Mouse (Mus musculus) 3134 (cell line): Measurements from ENCODE around the gene Gypa.

Experiments used
- DNase-seq: peaks from one replicate; pipeline ENCODE4 v3.0.0-alpha.2; 2011; ENCODE audit warnings: low spot score; ENCODE audit not compliant: insufficient read length; ENCODE audit errors: extremely low read depth

Gypa gene

DNA sequence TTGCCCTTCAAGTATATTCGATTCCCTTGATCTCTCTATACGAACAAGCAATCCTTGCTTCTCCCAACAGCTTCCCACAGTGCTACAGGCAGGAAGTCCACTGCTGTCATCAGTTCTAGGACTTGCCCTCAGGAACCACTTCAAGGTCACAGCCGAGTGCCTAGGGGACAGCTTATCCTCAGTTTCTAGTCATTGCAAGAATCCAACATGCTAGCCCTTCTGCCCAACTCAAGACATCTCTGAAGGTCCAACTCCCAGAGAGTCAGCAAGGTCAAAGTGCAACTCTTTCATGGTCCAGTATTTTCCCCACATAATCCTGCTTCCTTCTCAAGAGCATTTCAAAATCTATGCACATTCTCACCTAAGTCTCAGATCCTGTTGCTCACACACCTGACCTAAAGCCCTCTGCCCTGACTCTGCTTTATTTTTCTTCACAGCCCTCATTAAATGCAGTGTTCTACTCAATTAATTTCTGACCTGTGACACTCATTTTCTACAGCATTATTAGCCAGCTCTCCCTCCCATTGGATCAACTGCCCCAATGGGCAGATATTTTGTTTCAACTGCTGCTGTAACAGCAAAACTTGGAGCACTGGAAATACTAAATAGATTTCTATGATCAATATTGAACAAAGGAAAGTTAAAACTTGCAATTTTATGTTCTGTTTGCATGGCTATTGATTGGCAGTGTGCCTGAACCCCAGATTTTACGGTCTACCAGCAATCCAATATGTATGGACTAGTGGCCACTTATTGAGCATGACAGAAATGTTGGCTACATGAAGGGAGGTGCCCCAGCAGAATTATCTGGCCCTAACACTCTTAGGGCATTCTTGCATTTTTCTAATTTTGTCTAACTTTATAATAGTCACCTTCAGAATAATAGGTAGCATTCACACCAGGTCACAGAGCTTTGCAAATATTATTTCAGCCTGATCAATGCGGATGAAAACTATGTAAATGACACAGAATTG is 33.1 kb downstream of the Gypa start:
- DNase-seq = no peak

DNA sequence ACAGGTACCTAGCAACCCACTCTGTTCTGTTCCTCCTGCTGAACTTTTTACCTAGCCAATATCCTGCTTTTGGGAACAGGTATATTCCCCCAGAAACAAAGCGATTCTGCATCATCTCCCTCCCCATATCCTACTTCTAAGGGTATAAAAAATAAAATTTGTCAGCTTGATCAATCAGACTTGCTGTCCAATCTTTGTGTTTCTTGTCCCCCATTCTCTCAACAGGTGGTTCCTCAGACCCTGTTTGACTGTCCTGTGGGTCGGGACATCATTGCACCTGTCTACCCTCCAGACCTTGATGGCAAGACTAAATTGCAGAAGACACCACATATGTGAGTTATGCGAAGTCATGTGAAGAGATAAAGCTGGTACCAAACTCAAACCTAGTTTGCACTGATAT is 48.3 kb downstream of the Gypa start:
- no peak for DNase-seq

DNA sequence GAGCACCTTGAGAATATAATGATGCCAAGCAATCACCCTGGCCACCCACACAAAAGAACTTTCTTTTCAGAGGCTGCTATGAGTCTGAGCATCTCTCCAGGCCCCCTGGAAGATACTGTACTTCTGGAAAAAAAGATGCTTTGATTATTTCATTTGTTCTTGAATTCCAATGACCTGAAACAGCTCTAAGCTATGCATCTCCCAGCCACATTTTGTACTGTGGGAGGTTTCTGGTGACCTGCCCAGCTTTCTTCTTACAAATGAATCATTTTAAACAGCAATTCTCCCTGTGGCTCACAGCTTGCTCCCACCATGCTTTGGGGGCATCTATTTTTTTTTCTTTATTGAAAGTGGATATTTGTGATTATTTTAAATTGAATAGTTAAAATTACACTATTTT is 56.9 kb downstream of the Gypa start:
- DNase-seq = no peak

DNA sequence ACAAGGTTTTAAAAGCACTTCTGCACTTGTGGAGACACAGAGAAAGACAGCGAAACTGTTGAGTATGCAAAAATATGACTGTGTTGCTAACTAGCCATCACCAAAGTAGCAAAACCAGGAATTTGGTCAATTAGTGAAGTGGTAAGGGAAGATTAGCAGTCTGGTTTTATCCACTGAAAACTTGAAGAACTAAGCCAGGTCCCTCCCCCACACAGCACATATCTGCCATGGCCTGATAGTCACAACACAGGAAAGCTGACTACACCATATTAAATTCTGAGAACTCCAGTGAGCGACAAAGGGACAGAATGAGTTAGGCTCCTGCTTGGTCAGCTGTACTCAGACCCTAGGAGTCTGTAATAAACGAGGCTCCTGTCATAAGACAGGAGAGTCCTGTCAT is 57.7 kb downstream of the Gypa start:
- no peak for DNase-seq

DNA sequence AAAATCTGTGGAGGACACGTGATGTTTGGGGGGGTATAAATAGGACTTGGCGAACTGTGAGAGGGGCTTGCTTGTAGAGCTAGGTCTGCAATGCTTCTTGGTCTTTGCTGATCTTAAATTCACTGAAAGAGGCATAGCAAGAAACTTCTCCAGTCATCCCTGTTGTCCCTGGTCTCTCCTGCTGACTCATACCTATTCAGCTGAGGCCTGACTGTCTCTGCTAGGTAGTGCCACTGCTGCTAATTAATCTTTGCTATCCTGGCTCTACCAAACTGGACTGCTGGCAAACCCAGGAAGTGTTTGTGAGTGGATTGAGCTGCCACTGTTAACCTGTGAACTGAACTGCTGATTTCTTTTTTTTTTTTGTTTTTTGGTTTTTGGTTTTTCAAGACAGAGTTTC is 61.4 kb downstream of the Gypa start:
- DNase-seq = no peak
